Mouse (Mus musculus) MEL (cell line): ENCODE data around the gene Syt3. TPM values are rescaled to one million over a fixed set of nuclear protein-coding genes. Genes with fewer than 3 reads are reported as not detected.

Experiments used
- DNase-seq: peaks from one replicate; pipeline ENCODE4 v3.0.0; 2011; ENCODE audit warnings: low read depth, low spot score
- H3K27ac ChIP-seq: 2 replicates; pipeline ENCODE4 v1.5.1; 2012; ENCODE audit warnings: low read depth, mild to moderate bottlenecking, control low read depth, low read length, moderate library complexity; ENCODE audit not compliant: control insufficient read depth
- H3K27me3 ChIP-seq, 2 experiments: fragments of 150-350 bp in 1 of 2; sonication (generic) in 1 of 2; 2 replicates each; pipeline ENCODE4 v1.6.1; 2012; ENCODE audit warnings: low read length in 2 of 2, mild to moderate bottlenecking in 2 of 2, improper control_type of control experiment in 1 of 2, moderate library complexity in 1 of 2; ENCODE audit not compliant: insufficient read depth in 2 of 2, control insufficient read depth in 1 of 2
- H3K36me3 ChIP-seq, 2 experiments: 2 replicates each; pipeline ENCODE4 v1.6.1; 2012 to 2014; ENCODE audit warnings: low read length in 2 of 2, improper control_type of control experiment in 1 of 2, inconsistent platforms in 1 of 2, mild to moderate bottlenecking in 1 of 2; ENCODE audit not compliant: insufficient read depth in 2 of 2, control insufficient read depth in 1 of 2
- H3K4me1 ChIP-seq, 2 experiments: fragments of 150-350 bp in 1 of 2; sonication (generic) in 1 of 2; 2 replicates each; pipeline ENCODE4 v1.6.1; 2012; ENCODE audit warnings: low read length in 2 of 2, improper control_type of control experiment in 1 of 2, mild to moderate bottlenecking in 1 of 2; ENCODE audit not compliant: insufficient read depth in 2 of 2, control insufficient read depth in 1 of 2
- H3K4me3 ChIP-seq, 2 experiments: fragments of 150-350 bp in 1 of 2; sonication (generic) in 1 of 2; 2 replicates each; pipeline ENCODE4 v1.5.1; 2012; ENCODE audit warnings: low read depth in 2 of 2, low read length in 2 of 2, mild to moderate bottlenecking in 2 of 2, moderate library complexity in 2 of 2, control low read depth in 1 of 2, improper control_type of control experiment in 1 of 2; ENCODE audit not compliant: control insufficient read depth in 1 of 2, insufficient read depth in 1 of 2
- H3K79me2 ChIP-seq: 2 replicates; pipeline ENCODE4 v1.6.1; 2012; ENCODE audit warnings: mild to moderate bottlenecking, low read length, moderate library complexity; ENCODE audit not compliant: control insufficient read depth, poor library complexity, insufficient read depth
- H3K9ac ChIP-seq: 2 replicates; pipeline ENCODE4 v1.6.1; 2012; ENCODE audit warnings: low read depth, mild to moderate bottlenecking, control low read depth, low read length, moderate library complexity; ENCODE audit not compliant: control insufficient read depth, poor library complexity, severe bottlenecking
- H3K9me3 ChIP-seq: fragments of 150-350 bp; sonication (generic); replicated peaks from 2 replicates; pipeline ENCODE4 v1.6.1; 2012; ENCODE audit warnings: mild to moderate bottlenecking, low read length, improper control_type of control experiment, moderate library complexity; ENCODE audit not compliant: insufficient read depth
- BHLHE40 ChIP-seq: IDR thresholded peaks from 2 replicates; pipeline ENCODE4 v1.6.1; 2012; ENCODE audit warnings: low read depth, mild to moderate bottlenecking, inconsistent platforms, low read length, improper control_type of control experiment, borderline replicate concordance
- CHD1 ChIP-seq: IDR thresholded peaks from 2 replicates; pipeline ENCODE4 v1.6.1; 2012; ENCODE audit warnings: low read depth, mild to moderate bottlenecking, inconsistent platforms, low read length, improper control_type of control experiment
- E2F4 ChIP-seq: IDR thresholded peaks from 2 replicates; pipeline ENCODE4 v1.6.1; 2011; ENCODE audit warnings: low read depth, low read length, improper control_type of control experiment, borderline replicate concordance
- EP300 ChIP-seq, 2 experiments: IDR thresholded peaks; 2 replicates each; pipeline ENCODE4 v1.6.1; 2011; ENCODE audit warnings: improper control_type of control experiment in 2 of 2, low read length in 2 of 2, low read depth in 1 of 2, mild to moderate bottlenecking in 1 of 2
- ETS1 ChIP-seq: IDR thresholded peaks from 2 replicates; pipeline ENCODE4 v1.6.1; 2012; ENCODE audit warnings: low read depth, mild to moderate bottlenecking, inconsistent platforms, low read length, improper control_type of control experiment, moderate library complexity
- HCFC1 ChIP-seq: IDR thresholded peaks from 2 replicates; pipeline ENCODE4 v1.6.1; 2012; ENCODE audit warnings: low read depth, mild to moderate bottlenecking, inconsistent platforms, low read length, improper control_type of control experiment, moderate library complexity
- MAFK ChIP-seq: IDR thresholded peaks from 2 replicates; pipeline ENCODE4 v1.6.1; 2011; ENCODE audit warnings: low read depth, mild to moderate bottlenecking, low read length, improper control_type of control experiment, borderline replicate concordance
- MAX ChIP-seq: IDR thresholded peaks from 2 replicates; pipeline ENCODE4 v1.6.1; 2011; ENCODE audit warnings: low read length, improper control_type of control experiment
- MAZ ChIP-seq: IDR thresholded peaks from 2 replicates; pipeline ENCODE4 v1.6.1; 2012; ENCODE audit warnings: low read depth, mild to moderate bottlenecking, inconsistent platforms, low read length, improper control_type of control experiment
- MEF2A ChIP-seq: IDR thresholded peaks from 2 replicates; pipeline ENCODE4 v1.6.1; 2014; ENCODE audit warnings: low read depth, mild to moderate bottlenecking, inconsistent platforms, low read length, improper control_type of control experiment; ENCODE audit not compliant: poor library complexity, insufficient replicate concordance, severe bottlenecking; ENCODE audit errors: extremely low read depth
- MXI1 ChIP-seq: IDR thresholded peaks from 2 replicates; pipeline ENCODE4 v1.6.1; 2011; ENCODE audit warnings: mild to moderate bottlenecking, low read depth, low read length, improper control_type of control experiment
- MYB ChIP-seq: IDR thresholded peaks from 2 replicates; pipeline ENCODE4 v1.6.1; 2011; ENCODE audit warnings: mild to moderate bottlenecking, low read depth, low read length, improper control_type of control experiment
- MYC ChIP-seq: IDR thresholded peaks from 2 replicates; pipeline ENCODE4 v1.6.1; 2011; ENCODE audit warnings: low read depth, mild to moderate bottlenecking, low read length, improper control_type of control experiment, moderate library complexity
- NELFE ChIP-seq: IDR thresholded peaks from 2 replicates; pipeline ENCODE4 v1.6.1; 2011; ENCODE audit warnings: low read depth, low read length, improper control_type of control experiment
- NRF1 ChIP-seq: IDR thresholded peaks from 2 replicates; pipeline ENCODE4 v1.6.1; 2014; ENCODE audit warnings: low read depth, mild to moderate bottlenecking, inconsistent platforms, low read length, improper control_type of control experiment, moderate library complexity; ENCODE audit not compliant: poor library complexity, insufficient read depth, severe bottlenecking
- POLR2A ChIP-seq, 2 experiments: IDR thresholded peaks; 2 replicates each; pipeline ENCODE4 v1.6.1; 2011 to 2012; ENCODE audit warnings: low read length in 2 of 2, mild to moderate bottlenecking in 2 of 2, control low read depth in 1 of 2, improper control_type of control experiment in 1 of 2, low read depth in 1 of 2, moderate library complexity in 1 of 2; ENCODE audit not compliant: control insufficient read depth in 1 of 2, insufficient read depth in 1 of 2, poor library complexity in 1 of 2
- RAD21 ChIP-seq: IDR thresholded peaks from 2 replicates; pipeline ENCODE4 v1.6.1; 2011; ENCODE audit warnings: mild to moderate bottlenecking, low read depth, low read length, improper control_type of control experiment
- RCOR1 ChIP-seq: IDR thresholded peaks from 2 replicates; pipeline ENCODE4 v1.6.1; 2012; ENCODE audit warnings: low read depth, mild to moderate bottlenecking, inconsistent platforms, low read length, improper control_type of control experiment
- SIN3A ChIP-seq: IDR thresholded peaks from 2 replicates; pipeline ENCODE4 v1.6.1; 2012; ENCODE audit warnings: low read length, improper control_type of control experiment, inconsistent platforms
- SMC3 ChIP-seq: IDR thresholded peaks from 2 replicates; pipeline ENCODE4 v1.6.1; 2011; ENCODE audit warnings: low read depth, low read length, improper control_type of control experiment
- TBP ChIP-seq: IDR thresholded peaks from 2 replicates; pipeline ENCODE4 v1.8.0; 2011; ENCODE audit warnings: low read depth, low read length, improper control_type of control experiment
- UBTF ChIP-seq: IDR thresholded peaks from 2 replicates; pipeline ENCODE4 v1.6.1; 2012; ENCODE audit warnings: low read depth, mild to moderate bottlenecking, inconsistent platforms, low read length, improper control_type of control experiment, moderate library complexity, borderline replicate concordance; ENCODE audit not compliant: insufficient read depth
- USF1 ChIP-seq: IDR thresholded peaks from 2 replicates; pipeline ENCODE4 v1.6.1; 2014; ENCODE audit warnings: low read depth, mild to moderate bottlenecking, inconsistent platforms, low read length, improper control_type of control experiment, moderate library complexity
- ZC3H11A ChIP-seq: IDR thresholded peaks from 2 replicates; pipeline ENCODE4 v1.6.1; 2012; ENCODE audit warnings: low read depth, mild to moderate bottlenecking, inconsistent platforms, low read length, improper control_type of control experiment
- ZKSCAN1 ChIP-seq: IDR thresholded peaks from 2 replicates; pipeline ENCODE4 v1.6.1; 2012; ENCODE audit warnings: low read depth, mild to moderate bottlenecking, inconsistent platforms, low read length, improper control_type of control experiment, moderate library complexity
- ZMIZ1 ChIP-seq: IDR thresholded peaks from 2 replicates; pipeline ENCODE4 v1.6.1; 2012; ENCODE audit warnings: low read depth, mild to moderate bottlenecking, inconsistent platforms, low read length, improper control_type of control experiment, moderate library complexity
- ZNF384 ChIP-seq: IDR thresholded peaks from 2 replicates; pipeline ENCODE4 v1.6.1; 2012; ENCODE audit warnings: low read depth, mild to moderate bottlenecking, inconsistent platforms, low read length, improper control_type of control experiment
- polyA plus RNA-seq, 2 experiments: library from polyadenylated mRNA; stranded (reverse) in 1 of 2; unstranded in 1 of 2; fragments of >175 nt in 1 of 2; fragments of >200 nt in 1 of 2; gene quantifications; 2 replicates each; pipeline versions ENCODE4 v1.2.1 to v1.2.4; 2012; ENCODE audit warnings: low replicate concordance in 2 of 2, low read depth in 1 of 2; ENCODE audit not compliant: insufficient read length in 2 of 2, insufficient read depth in 1 of 2, missing spikeins in 1 of 2
- total RNA-seq: library from RNA; depleted of rRNA; stranded (reverse); fragments of 300-350 nt; gene quantifications from 2 replicates; pipeline ENCODE4 v1.2.3, GENCODE M21; 2012

Syt3 gene
- total and polyA plus RNA-seq, 3 experiments, result 0.08 to 0.56 TPM; not detected in 1

- Histone ChIP-seq H3K27ac (peak overlapping the region; percentile 88), H3K27me3 (no peaks in the 10 kb centered on the region), H3K9ac (peak overlapping the region; percentile 43), H3K79me2 (no peaks in the 10 kb centered on the region), H3K4me3 (peak overlapping the region; percentile 28 to 52; a peak in 3 of 4 replicates), H3K4me1 (peaks cover 2 to 9% of the 10 kb centered on the region in 2 experiments; a peak in 2 of 4 replicates), H3K36me3 (peaks cover 0 to 5% of the 10 kb centered on the region in 2 experiments; a peak in 3 of 4 replicates), H3K9me3 (no peaks in the 10 kb centered on the region)
- DNase-seq, result peak; percentile 33
- no peak for TF ChIP-seq RCOR1
- TF ChIP-seq RAD21, result no peak
- TF ChIP-seq MAZ, result no peak
- TF ChIP-seq MXI1, result no peak
These were observed 42.2 kb upstream of the Syt3 start for GRCm38 (mm10) chr7:44341714-44342113.

- peak overlapping the region; percentile 17; the same call in 1 of the 2 replicates for H3K9ac ChIP-seq
These were observed 40.4 kb upstream of the Syt3 start for GRCm38 (mm10) chr7:44343459-44344015.

GRCm38 (mm10) chr7:44344622-44345021 lies 39.3 kb upstream of the Syt3 start:
- Histone ChIP-seq H3K27me3 (no peaks in the 10 kb centered on the region), H3K36me3 (peaks cover 0 to 5% of the 10 kb centered on the region in 2 experiments; a peak in 3 of 4 replicates), H3K4me3 (peak overlapping the region; percentile 19 to 42; a peak in 3 of 4 replicates), H3K4me1 (peaks cover 2 to 19% of the 10 kb centered on the region in 2 experiments; a peak in 3 of 4 replicates), H3K27ac (peak overlapping the region; percentile 15; the same call in 1 of the 2 replicates), H3K79me2 (no peaks in the 10 kb centered on the region), H3K9me3 (no peaks in the 10 kb centered on the region), H3K9ac (peak overlapping the region; percentile 50)
- TF ChIP-seq MYB (no peak), POLR2A (IDR thresholded peaks at IDR 0.05; ENCODE audit: control insufficient read depth in 1 of 2, insufficient read depth in 1 of 2, low read depth in 1 of 2, low read length in 2 of 2, poor library complexity in 1 of 2) (no peak), ZNF384 (no peak), NRF1 (no peak), MEF2A (no peak), ETS1 (no peak), EP300 (IDR thresholded peaks at IDR 0.05; ENCODE audit: low read depth in 1 of 2, low read length in 2 of 2) (no peak), MYC (no peak), USF1 (no peak), NELFE (no peak), SIN3A (no peak), ZC3H11A (no peak), TBP (no peak), ZKSCAN1 (no peak), ZMIZ1 (no peak), MAFK (no peak), SMC3 (no peak), RCOR1 (no peak)
- DNase-seq, result peak; percentile 44

More at GRCm38 (mm10) chr7:44343459-44344015, 40.4 kb upstream of the Syt3 start:
- no peak for DNase-seq
- Histone ChIP-seq H3K4me1 (peaks cover 2 to 19% of the 10 kb centered on the region in 2 experiments; a peak in 3 of 4 replicates), H3K4me3 (peak overlapping the region in 1 of 2 experiments; percentile 35; a peak in 1 of 4 replicates), H3K27ac (no peak overlapping the region), H3K36me3 (peaks cover 0 to 5% of the 10 kb centered on the region in 2 experiments; a peak in 3 of 4 replicates), H3K27me3 (no peaks in the 10 kb centered on the region), H3K79me2 (no peaks in the 10 kb centered on the region), H3K9me3 (no peaks in the 10 kb centered on the region)
- no peak for TF ChIP-seq RCOR1
- no peak for TF ChIP-seq CHD1
- no peak for TF ChIP-seq BHLHE40
- TF ChIP-seq USF1, result no peak
- no peak for TF ChIP-seq EP300 (IDR thresholded peaks at IDR 0.05; ENCODE audit: low read depth in 1 of 2, low read length in 2 of 2)
- no peak for TF ChIP-seq ZC3H11A
- TF ChIP-seq MAZ, result no peak
- TF ChIP-seq HCFC1, result no peak
- no peak for TF ChIP-seq UBTF
- no peak for TF ChIP-seq E2F4
- TF ChIP-seq MAX, result no peak
